In genomic region chr9:42113316-42113715, GRCm38 (mm10) we compare ENCODE assay signal across 19 mouse cellular contexts.
"Had no signal": no experiment of that assay in that cellular context is flagged by ENCODE, and none has a peak within 500 bp of the region (broad histone marks: within the 10 kb centered on the region; RNA-seq: fewer than 3 reads in every experiment).

No protein-coding gene starts in this region.

- H3K9ac ChIP-seq: lung, embryonic 15.5 days; midbrain, embryonic 13.5 days; midbrain, embryonic 15.5 days; neural tube, embryonic 12.5 days had no signal

- H3K4me2 ChIP-seq: lung, embryonic 15.5 days; midbrain, embryonic 11.5 days; midbrain, embryonic 13.5 days; midbrain, embryonic 15.5 days; neural tube, embryonic 12.5 days had no signal

- DNase-seq: lung, adult 2 months; lung, postnatal 14 days; lung, postnatal 36 days; retina, postnatal 1 day; right cerebral cortex, adult 18-20 months; right cerebral cortex, postnatal 25 days; right cerebral cortex, postnatal 4 days; spleen, adult 18-20 months; thymus, adult 18-20 months; thymus, postnatal 14 days; thymus, postnatal 36 days had no signal

- H3K27ac ChIP-seq: lung, embryonic 15.5 days; macrophage; midbrain, embryonic 13.5 days; midbrain, embryonic 15.5 days; neural tube, embryonic 12.5 days had no signal

- H3K4me1 ChIP-seq: megakaryocyte, embryonic 14.5 days had no signal

- H3K36me3 ChIP-seq: lung, embryonic 15.5 days; midbrain, embryonic 13.5 days; midbrain, embryonic 15.5 days; neural tube, embryonic 12.5 days had no signal

- H3K4me3 ChIP-seq: lung, embryonic 15.5 days; megakaryocyte, embryonic 14.5 days; midbrain, embryonic 13.5 days; midbrain, embryonic 15.5 days; neural tube, embryonic 12.5 days had no signal

- H3K9me3 ChIP-seq: lung, embryonic 15.5 days; megakaryocyte, embryonic 14.5 days; midbrain, embryonic 13.5 days; midbrain, embryonic 15.5 days; neural tube, embryonic 12.5 days had no signal

- ATAC-seq: lung, postnatal 0 days; midbrain, embryonic 13.5 days; midbrain, embryonic 15.5 days had no signal

- H3K27me3 ChIP-seq: lung, embryonic 15.5 days; megakaryocyte, embryonic 14.5 days; midbrain, embryonic 13.5 days; midbrain, embryonic 15.5 days; neural tube, embryonic 12.5 days had no signal
